Mouse (Mus musculus): ENCODE results near the gene Igdcc4.

Igdcc4 gene

GRCm38 (mm10) chr9:65111698-65112097, 10.4 kb downstream of the Igdcc4 start:
- no peak for DNase-seq (ENCODE audit: low spot score)

- no peak for DNase-seq (ENCODE audit: low spot score)
These were observed 12.4 kb downstream of the Igdcc4 start for GRCm38 (mm10) chr9:65113694-65114093.

GRCm38 (mm10) chr9:65115891-65116290, 14.6 kb downstream of the Igdcc4 start:
- no peak for DNase-seq (ENCODE audit: low spot score)

- no peak for DNase-seq (ENCODE audit: low spot score)
These were observed 16.2 kb downstream of the Igdcc4 start for GRCm38 (mm10) chr9:65117516-65117915.

GRCm38 (mm10) chr9:65120935-65121334, 19.6 kb downstream of the Igdcc4 start:
- peak; percentile 56 for DNase-seq (ENCODE audit: low spot score)

- DNase-seq (ENCODE audit: low spot score): no peak
These were observed 21.3 kb downstream of the Igdcc4 start for GRCm38 (mm10) chr9:65122545-65122944.

- DNase-seq (ENCODE audit: low spot score): no peak
These were observed 22.4 kb downstream of the Igdcc4 start for GRCm38 (mm10) chr9:65123552-65124168.

GRCm38 (mm10) chr9:65128123-65128815, 27.0 kb downstream of the Igdcc4 start:
- DNase-seq (ENCODE audit: low spot score): no peak

- no peak for DNase-seq (ENCODE audit: low spot score)
These were observed 30.4 kb downstream of the Igdcc4 start for GRCm38 (mm10) chr9:65131717-65132116.

GRCm38 (mm10) chr9:65133739-65134138, 32.5 kb downstream of the Igdcc4 start:
- DNase-seq (ENCODE audit: low spot score): peak; percentile 69

- no peak for DNase-seq (ENCODE audit: low spot score)
These were observed 33.8 kb downstream of the Igdcc4 start for GRCm38 (mm10) chr9:65135126-65135525.

GRCm38 (mm10) chr9:65140491-65140890, 39.2 kb downstream of the Igdcc4 start:
- no peak for DNase-seq (ENCODE audit: low spot score)

- no peak for DNase-seq (ENCODE audit: low spot score)
These were observed 39.6 kb downstream of the Igdcc4 start, which contains the start of gene Igdcc3 for GRCm38 (mm10) chr9:65140936-65141305. Igdcc3 (plus strand) TSS chr9:65141189.

- DNase-seq (ENCODE audit: low spot score): no peak
These were observed 40.2 kb downstream of the Igdcc4 start for GRCm38 (mm10) chr9:65141306-65141975.

- no peak for DNase-seq (ENCODE audit: low spot score)
These were observed 40.7 kb downstream of the Igdcc4 start for GRCm38 (mm10) chr9:65141976-65142318.

GRCm38 (mm10) chr9:65142399-65142798, 41.1 kb downstream of the Igdcc4 start:
- no peak for DNase-seq (ENCODE audit: low spot score)

GRCm38 (mm10) chr9:65146001-65146400, 44.7 kb downstream of the Igdcc4 start:
- DNase-seq (ENCODE audit: low spot score): no peak

- no peak for DNase-seq (ENCODE audit: low spot score)
These were observed 47.2 kb downstream of the Igdcc4 start for GRCm38 (mm10) chr9:65148507-65148906.

GRCm38 (mm10) chr9:65152711-65153330, 51.5 kb downstream of the Igdcc4 start:
- DNase-seq (ENCODE audit: low spot score): no peak

- DNase-seq (ENCODE audit: low spot score): no peak
These were observed 52.0 kb downstream of the Igdcc4 start for GRCm38 (mm10) chr9:65153331-65153711.

GRCm38 (mm10) chr9:65154692-65155455, 53.6 kb downstream of the Igdcc4 start:
- no peak for DNase-seq (ENCODE audit: low spot score)

- DNase-seq (ENCODE audit: low spot score): no peak
These were observed 55.3 kb downstream of the Igdcc4 start for GRCm38 (mm10) chr9:65156604-65157003.
